Mouse (Mus musculus) regulatory T cell (primary cell): Measurements from ENCODE around the gene Nprl2.
"Not testable (repeated sequence)": the region's sequence is repeated elsewhere in the genome, so short reads cannot be mapped to it uniquely, and the experiment has no call there.

Experiments
- in situ Hi-C: fragments of 300-600 bp; cut with MboI, MseI; formaldehyde crosslinking; loops from one replicate; pipeline ENCODE4 v1.15.1; 2025; ENCODE audit warnings: high pct_unique_total_duplicates

Nprl2 gene

DNA sequence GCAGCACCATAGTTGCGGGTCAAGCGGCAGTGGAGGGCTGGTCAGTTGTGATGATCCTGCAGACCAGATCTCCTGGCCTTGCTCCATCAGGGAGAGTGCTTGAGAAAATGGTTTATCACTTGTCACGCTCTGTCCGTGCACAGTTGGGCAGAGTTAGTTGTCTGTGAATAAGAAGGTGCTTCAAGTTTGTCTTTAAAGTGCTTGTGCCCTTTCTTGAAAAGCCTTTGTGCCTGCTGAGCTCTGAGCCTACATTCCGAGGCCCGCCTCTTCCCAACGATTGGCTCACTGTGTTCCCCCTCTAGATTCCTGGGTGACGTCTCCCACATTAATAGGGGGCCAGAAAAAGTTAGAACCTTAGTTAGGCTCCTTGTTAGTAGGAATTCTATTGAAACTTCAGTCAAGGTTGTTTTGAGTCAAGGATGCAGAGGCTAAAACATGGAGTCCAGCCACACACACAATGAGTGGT, 9.9 kb downstream of the Nprl2 start:
- in situ Hi-C loops, result loop anchor here (5.0 kb wide), 1 partner anchor 320 kb away; the partner anchor contains the start of gene Rbm6

DNA sequence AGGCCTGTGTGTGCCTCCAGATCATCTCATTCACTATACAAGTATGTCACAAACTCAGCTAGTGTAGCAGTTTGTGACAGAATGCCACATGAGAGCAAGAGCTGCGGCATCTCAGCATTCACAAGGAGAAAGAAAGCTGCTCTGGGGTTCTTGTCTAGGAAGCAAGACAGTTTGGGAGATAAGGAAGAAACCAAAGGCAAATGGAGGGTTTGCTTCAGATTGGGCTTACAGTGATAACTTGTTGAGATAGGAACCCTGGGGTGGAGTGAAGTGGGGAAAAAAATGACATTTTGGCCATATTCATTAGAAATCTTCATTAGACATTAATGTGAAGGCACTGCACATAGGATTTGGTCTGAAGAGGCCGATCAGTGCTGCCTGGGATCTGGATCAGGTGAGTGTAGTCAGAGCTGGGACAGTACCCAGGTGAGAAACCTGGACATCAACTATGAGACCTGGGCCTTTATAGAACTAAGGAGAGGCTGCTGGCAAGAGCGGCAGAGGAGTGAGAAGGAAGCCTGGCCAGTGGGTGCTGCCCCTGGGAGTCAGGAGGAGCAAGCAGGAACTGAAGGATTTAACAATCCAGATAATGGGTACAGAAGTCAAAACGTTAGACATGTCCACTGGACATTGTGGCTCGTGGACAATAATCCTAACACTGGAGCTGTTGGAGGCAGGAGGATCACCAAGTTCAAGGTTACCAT, 10.8 kb downstream of the Nprl2 start:
- in situ Hi-C loops, result loop anchor here (5.0 kb wide), 1 partner anchor 319 kb away; the partner anchor contains the start of gene Rbm6

DNA sequence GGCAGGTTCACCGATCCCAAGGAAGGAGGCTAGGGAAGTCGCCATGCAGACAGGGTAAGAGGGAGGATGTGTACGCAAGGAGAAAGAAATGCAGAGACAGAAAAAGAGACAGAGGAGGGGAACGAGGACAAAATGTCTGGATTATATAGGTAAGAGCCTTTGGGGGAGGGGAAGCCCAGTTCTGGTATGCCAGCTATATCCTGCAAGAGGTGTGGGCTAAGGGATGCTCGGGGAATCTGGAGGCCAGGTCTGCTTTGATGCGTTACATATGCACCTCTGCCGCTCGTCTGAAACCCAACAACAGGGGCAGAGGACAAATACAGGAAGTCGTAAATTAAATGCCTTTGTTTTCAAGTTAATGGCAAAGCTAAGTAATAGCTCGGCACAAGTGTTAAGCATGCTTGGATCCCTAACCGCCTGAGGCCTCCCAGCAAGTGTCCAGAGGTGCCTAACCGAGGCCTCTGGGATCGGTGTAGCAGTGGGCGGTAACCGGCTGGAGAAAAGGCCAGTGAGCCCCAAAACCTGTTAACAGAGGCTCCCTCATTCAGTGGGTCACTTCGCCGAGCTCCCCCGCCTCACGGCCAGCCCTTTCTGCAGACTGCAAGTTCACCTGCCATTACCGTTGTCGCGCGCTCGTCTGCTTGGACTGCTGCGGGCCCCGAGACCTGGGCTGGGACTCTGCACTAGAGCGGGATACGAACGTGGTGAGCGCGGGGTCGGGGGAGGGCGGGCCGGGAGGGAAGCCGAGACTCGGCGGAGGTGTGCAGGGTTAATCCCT, 11.7 kb downstream of the Nprl2 start:
- in situ Hi-C loops, result loop anchor here (5.0 kb wide), 1 partner anchor 319 kb away; the partner anchor contains the start of gene Rbm6

DNA sequence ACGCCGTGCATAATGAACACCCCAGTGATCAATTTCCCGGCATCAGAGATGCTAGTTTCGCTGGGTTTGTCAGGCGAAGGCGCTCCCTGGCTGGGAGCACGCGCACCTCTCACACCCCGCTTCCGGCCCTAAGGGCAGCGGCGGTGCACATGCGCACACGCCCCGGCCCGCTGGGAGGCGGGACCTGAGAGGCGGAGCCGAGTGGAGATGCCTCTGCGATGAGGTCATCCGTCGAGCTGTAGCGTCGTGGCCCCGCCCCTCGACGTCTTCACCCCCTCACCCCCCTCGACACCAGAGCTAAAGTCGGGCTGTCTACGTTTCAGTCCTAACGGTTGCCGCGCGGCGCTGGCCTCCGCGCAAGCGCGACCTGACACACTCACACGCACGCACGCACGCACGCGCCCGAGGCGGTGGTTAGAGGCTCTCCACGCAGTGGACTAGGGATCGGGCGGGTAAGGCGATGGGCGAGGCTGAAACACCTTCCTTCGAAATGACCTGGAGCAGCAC, 12.3 kb downstream of the Nprl2 start:
- in situ Hi-C loops, result loop anchor here (5.0 kb wide), 1 partner anchor 318 kb away; the partner anchor contains the start of gene Rbm6

DNA sequence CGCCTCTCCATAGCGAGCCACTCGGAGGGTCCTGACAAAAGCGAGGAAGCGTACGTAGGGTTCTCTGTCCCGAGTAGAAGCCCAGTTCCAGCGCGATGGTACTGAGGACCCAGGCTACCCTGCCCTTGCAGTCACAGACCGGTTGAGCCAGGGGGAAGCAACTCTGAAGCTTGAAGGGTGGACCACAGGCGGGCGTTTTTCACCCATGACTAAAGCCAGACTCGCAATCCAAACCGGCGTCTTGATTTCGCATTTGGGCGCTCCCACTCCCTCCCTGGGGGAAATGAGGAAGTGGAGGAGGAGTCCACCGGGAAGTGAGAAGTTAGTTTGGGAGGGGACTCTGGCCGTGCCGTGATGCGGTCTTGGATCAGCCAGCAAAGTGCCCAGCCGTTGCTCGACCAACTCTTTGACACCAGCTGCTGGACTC, 13.0 kb downstream of the Nprl2 start:
- in situ Hi-C loops, result no loop called here

DNA sequence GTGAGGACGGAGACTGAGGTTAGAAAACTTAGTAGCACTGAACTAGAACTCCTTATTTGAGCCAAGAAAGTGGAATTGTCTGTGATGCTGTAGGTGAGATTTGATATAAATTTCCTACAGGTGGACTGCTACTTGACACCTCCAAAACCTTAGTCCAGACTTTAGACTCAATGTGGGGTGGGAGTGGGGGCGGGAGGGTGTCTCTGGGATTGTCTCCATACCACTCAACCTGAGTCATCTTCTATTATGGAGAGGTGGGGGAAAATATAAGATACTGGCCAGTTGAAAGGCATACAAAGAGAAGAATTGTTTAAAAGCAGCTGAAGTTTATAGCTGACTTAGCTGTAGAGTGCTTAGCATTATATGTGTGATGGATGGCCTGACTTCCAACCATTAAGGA, 13.7 kb downstream of the Nprl2 start:
- in situ Hi-C loops, result no loop called here

DNA sequence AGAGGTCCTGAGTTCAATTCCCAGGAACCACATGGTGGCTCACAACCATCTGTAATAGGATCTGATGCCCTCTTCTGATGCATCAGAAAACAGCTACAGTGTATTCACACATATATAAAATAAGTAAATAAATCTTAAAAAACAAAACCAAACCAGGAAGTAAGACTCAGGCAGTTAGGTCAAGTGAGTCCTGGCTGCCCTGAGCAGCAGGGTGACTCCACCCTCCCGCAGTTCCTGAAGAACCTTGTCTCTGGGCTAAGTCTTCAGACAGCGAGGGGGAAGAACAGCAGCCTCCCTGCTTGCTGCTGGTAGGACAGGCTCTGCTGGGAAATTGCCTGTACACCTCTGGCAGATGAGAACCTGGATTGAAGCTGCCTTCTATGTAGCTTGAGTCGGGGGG, 14.3 kb downstream of the Nprl2 start:
- in situ Hi-C loops, result no loop called here

DNA sequence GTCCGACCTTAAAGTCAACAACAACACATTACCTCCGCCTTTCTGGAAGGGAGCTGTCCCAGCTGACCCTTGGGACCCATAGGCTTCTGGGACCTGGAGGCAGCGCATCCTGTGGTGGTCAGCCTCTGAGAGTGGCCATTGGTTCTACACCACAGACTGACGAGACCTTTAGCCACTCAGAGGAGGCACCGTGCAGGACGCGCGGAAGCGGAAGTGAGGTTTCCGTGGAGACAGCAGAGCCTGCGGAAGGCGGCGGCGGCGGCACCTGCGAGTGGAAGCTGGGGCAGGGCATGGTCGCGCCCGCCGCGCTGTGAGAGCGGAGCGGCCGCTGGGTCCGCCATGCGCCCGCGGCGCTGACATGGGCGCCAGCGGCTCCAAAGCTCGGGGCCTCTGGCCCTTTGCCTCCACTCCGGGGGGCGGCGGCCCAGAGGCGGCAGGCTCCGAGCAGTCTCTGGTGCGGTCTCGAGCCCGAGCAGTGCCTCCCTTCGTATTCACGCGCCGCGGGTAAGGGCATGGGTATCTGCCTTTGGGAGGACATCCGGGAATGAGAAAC, 21.1 kb downstream of the Nprl2 start, which contains the start of gene Tusc2:
Gene Tusc2, plus strand, starts transcription at position 227 of the 553 bp plus-strand sequence.
- in situ Hi-C loops, result no loop called here

DNA sequence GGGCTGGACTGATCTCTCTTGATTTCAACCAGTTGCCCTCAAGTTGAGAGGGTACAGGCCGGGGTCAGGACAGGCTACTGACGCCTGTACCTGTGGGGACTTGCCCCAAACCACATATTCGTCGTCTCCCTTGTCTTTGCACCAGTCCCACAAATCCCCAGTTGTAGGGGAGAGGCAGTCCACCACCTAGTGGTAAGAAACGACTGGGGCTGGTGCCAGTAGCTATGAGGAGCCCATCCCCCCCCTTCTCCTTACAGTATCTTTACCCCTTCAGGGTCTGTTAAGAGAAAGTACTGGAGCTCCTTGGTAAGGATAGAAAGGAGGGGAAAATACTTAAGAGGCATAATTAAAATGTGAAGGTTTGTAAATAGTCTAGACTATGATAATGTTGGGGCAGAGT, 23.5 kb downstream of the Nprl2 start:
- in situ Hi-C loops, result not testable (repeated sequence)

DNA sequence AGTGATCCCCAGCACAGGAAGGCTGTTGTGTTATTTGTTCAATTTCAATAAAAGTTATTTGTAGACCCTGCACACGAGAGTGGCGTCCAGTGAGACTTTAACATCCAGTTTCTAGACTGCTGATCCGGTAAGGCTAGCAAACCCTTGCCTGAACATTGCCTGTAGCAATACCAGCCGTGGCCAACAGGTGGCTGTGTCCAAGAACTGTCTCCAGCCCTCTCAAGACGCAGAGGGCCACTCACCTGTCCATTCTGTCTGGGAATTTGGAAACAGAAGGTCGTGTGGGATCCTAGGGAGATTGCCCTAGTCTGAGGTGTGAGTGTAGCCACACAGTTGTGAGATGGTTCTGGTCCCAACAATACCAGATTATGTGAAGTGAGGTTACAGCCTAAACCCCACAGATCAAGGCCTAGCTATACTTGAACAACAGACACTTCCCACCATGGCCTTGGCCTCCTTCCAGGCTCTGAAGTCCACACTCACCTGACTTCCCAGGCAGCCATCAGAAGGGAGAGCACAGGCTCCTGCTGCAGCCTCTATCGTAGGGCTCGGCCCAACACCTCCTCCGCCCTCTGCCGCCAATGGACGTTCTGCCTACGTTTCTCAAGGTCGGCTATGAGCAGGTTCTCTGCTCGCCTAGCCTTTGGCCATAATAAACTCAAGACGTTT, 24.1 kb downstream of the Nprl2 start:
- in situ Hi-C loops, result no loop called here

DNA sequence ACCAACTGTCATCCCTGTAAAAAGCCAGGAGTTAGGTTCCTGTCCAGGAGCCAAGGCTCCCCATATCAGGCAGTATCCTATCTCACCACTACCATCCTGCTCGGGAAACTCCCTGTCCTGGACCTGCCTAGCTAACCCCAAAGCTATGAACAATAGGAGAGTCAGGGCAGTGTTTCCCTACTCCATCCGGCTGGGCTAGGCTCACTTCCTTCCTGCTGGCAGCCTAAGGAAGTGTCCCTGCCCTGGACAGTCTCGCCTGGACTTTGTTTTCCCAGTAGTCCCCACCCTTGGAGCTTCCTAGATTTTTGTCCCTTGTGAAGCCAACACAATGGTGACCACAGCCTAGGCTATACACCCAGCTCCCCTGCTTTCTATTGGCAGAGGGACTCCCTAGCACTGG, 24.8 kb downstream of the Nprl2 start:
- in situ Hi-C loops, result no loop called here

DNA sequence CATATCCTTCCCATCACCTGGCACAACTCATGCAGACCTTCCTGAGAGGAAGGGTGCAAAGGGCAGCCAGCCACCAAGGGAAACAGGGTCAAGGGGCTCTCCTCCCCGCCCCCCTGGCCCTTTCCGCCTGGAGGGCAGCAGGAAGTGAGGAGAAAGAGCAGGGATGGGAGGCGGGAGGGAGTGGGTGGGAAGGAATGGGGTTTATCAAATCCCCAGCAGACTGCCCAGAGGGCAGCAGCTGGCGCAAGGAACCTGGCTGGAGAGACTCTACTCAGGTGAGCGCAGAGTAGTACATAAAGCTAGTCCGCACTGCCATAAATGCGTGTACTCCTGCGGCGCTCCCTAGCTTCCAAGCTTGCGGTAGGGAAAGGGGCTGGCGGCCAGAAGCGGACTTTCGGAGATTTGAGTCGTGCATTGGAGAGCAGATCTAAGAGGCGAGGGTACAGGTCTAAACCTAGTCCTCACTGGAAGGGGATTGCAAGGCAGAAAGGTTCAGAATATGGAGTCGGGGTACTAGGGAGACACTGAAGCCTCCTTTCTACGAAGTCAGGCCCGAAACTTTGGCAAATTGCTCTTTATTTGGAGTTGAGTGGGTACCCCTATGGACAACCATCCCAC, 25.8 kb downstream of the Nprl2 start, which contains the start of gene Hyal2:
Gene Hyal2, plus strand, starts transcription at position 244 of the 618 bp plus-strand sequence.
- in situ Hi-C loops, result no loop called here

DNA sequence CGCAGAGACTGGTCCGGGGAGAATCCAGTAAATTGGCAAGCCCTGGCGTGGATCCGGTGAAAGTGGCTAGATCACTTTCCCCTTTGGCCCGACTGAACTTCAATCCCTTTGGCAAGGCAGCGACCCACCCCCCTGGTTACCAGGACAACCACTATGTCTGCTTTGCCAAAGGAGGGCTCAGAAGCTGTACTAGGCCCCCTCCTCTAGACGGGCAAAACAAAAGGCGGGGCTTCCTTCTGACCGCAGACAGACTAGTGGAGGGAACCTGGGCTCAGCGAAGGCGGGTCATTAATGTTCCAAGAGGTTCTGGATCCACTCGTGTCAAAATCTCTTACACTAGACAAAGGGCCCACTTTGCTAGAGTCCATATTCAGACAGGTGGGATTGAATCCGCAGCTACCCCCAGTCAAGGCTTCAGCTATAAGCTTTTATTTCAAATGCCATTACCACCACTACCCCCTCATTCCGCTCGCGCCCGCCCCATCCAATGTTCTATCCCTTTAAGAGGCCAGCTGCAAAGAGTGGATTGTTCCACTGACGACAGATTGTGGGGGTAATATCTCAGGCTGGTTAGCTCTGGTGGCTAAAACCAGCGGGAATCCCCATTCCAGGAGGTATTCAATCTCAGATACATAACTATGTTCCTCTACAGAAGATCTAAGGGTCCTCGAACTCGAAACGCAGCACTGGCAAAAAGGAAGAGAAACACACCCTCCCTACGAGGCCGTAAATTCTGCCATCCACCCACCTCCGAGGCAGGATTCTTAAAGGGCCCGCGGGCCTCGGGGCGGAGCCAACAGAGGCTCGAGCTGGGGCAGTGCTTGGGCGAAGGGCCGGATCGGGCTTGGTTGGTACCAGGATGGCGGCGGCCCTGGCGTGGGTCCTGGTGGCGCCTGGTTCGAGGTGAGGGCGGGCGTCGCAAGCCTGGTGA, 26.6 kb downstream of the Nprl2 start:
- in situ Hi-C loops, result no loop called here

DNA sequence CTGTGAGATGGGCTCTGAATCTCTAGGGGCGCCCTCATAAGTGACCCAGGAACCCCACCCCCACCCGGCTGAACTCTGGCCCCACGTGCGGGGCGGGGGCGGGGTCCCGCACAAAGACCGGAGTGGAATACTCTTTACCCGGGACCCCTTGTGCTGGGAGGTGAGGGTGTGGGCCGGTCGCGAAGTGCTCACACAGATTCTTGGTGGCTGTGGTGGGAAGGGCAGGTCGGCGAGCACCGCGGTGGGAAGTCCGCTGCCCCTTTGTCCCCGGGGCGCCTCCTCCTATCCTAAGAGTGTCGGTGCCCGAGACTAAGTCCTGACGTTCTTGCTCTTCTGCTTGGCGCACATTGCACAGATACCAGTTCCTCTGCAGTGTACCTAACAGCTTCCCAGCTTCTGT, 27.2 kb downstream of the Nprl2 start:
- in situ Hi-C loops, result no loop called here

DNA sequence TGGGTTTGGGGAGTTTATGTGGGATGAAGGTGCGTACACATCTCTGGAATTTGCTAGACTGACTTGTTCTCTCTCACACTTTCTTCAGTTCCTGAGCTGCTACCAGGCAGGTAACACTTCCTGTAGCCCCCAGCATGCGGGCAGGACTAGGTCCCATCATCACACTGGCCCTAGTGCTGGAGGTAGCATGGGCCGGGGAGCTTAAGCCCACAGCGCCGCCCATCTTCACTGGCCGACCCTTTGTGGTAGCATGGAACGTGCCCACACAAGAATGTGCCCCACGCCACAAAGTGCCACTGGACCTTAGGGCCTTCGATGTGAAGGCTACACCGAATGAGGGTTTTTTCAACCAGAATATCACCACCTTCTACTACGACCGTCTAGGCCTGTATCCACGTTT, 28.0 kb downstream of the Nprl2 start:
- in situ Hi-C loops, result no loop called here

DNA sequence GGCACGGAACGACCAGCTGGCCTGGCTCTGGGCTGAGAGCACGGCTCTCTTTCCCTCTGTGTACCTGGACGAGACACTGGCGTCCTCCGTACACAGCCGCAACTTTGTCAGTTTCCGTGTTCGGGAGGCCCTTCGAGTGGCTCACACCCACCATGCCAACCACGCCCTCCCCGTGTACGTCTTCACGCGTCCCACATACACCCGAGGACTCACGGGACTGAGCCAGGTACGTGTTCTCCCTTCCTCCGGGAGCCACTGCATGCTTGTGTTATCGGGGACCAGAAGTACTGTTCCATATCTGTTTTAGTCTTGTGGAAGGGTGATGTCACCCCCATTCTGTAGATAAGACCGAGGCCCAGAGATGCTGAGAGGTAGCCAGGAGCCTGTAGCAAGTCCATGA, 28.8 kb downstream of the Nprl2 start:
- in situ Hi-C loops, result no loop called here

DNA sequence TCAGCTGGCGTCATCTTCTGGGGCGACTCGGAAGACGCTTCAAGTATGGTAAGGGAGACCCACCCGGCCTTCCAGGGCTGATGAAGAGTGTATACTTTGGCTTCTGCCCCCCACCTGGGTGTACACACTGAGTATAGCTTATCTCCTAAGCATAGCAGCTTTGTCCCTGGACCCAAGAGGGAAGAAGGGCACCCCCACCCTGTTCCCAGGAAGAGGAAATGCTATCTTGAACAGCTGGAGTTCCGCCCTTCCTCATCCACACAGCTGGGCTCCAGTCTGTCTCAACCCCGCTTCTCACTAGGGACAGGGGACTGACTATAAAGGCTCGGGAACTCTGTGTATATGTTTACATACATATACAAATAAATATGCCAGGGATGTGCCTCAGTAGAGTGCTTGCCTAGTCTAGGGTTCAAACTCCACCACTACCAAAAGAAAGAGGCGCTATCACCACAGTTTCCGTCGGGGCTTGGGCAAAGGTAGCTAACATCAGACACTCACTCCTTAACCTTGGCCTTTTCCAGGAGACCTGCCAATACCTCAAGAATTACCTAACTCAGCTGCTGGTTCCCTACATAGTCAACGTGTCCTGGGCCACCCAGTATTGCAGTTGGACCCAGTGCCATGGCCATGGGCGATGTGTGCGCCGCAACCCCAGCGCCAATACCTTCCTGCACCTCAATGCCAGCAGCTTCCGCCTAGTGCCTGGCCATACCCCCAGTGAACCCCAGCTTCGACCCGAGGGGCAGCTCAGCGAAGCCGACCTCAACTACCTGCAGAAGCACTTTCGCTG, 29.7 kb downstream of the Nprl2 start:
- in situ Hi-C loops, result no loop called here

DNA sequence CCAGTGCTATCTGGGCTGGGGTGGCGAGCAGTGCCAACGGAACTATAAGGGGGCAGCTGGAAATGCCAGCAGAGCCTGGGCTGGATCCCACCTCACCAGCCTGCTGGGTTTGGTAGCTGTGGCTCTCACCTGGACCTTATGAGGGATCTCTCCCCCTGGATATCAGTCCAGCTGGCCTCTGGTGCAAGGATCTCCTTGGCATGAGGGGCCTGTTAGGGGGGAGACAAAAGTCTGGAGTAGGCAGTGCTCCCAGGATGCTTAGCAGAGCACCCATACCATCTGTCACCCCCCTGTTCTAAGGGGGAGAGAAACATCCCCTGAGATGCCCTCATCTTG, 30.3 kb downstream of the Nprl2 start:
- in situ Hi-C loops, result no loop called here

DNA sequence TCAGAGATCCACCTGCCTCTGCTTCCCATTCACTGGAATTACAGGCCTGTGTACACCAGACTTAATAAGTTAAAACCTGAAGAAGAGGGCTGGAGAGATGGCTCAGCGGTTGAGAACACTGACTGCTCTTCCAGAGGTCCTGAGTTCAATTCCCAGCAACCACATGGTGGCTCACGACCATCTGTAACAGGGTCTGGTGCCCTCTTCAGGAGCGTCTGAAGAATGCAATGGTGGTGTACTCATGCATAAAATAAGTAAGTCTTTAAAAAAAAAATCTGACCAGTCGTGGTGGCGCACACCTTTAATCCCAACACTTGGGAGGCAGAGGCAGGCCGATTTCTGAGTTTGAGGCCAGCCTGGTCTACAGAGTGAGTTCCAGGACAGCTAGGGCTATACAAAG, 31.7 kb downstream of the Nprl2 start:
- in situ Hi-C loops, result not testable (repeated sequence)
